Mouse (Mus musculus) stomach, embryonic 16.5 days (tissue): ENCODE results near the gene Mttp. TPM values are rescaled to one million over a fixed set of nuclear protein-coding genes. Genes with fewer than 3 reads are reported as not detected.
"Not testable (repeated sequence)": the region's sequence is repeated elsewhere in the genome, so short reads cannot be mapped to it uniquely, and the experiment has no call there.

Experiments used
- ATAC-seq: fragments of 200-750 bp; cut with Nextera tagmentation; 2 replicates; pipeline ENCODE4 v1.8.0; 2017; ENCODE audit warnings: moderate number of reproducible peaks, moderate TSS enrichment; ENCODE audit not compliant: insufficient read depth, low FRiP score
- H3K27ac ChIP-seq: fragments of 300-500 bp; sonication (generic); 2 replicates; pipeline ENCODE4 v1.5.1; 2014; ENCODE audit warnings: low read length
- H3K27me3 ChIP-seq: fragments of 300-500 bp; sonication (generic); 2 replicates; pipeline ENCODE4 v1.6.1; 2014; ENCODE audit warnings: low read length, control low read depth, mixed read lengths; ENCODE audit not compliant: control insufficient read depth, insufficient read depth
- H3K36me3 ChIP-seq: fragments of 300-500 bp; sonication (generic); 2 replicates; pipeline ENCODE4 v1.6.1; 2014; ENCODE audit warnings: low read length; ENCODE audit not compliant: control insufficient read depth, insufficient read depth
- H3K4me1 ChIP-seq: fragments of 300-500 bp; sonication (generic); 2 replicates; pipeline ENCODE4 v1.6.1; 2014; ENCODE audit warnings: low read length, control low read depth, mixed read lengths; ENCODE audit not compliant: control insufficient read depth, insufficient read depth
- H3K4me2 ChIP-seq: fragments of 300-500 bp; sonication (generic); 2 replicates; pipeline ENCODE4 v1.6.1; 2014; ENCODE audit warnings: low read depth, low read length, mixed read lengths
- H3K4me3 ChIP-seq: fragments of 300-500 bp; sonication (generic); replicated peaks from 2 replicates; pipeline ENCODE4 v1.5.1; 2014; ENCODE audit warnings: mild to moderate bottlenecking, low read length
- H3K9ac ChIP-seq: fragments of 300-500 bp; sonication (generic); 2 replicates; pipeline ENCODE4 v1.6.1; 2014; ENCODE audit warnings: low read length
- H3K9me3 ChIP-seq: fragments of 300-500 bp; sonication (generic); replicated peaks from 2 replicates; pipeline ENCODE4 v1.6.1; 2016; ENCODE audit warnings: low read length, control low read depth; ENCODE audit not compliant: control insufficient read depth
- WGBS: fragments of 180-500 bp; shearing (Covaris S2); extraction: QIAGEN DNeasy Blood & Tissue Kit; methylation state at CpG from one replicate; pipeline ENCODE4 v1.1.7; 2014; 5-methylcytosine and 5-hydroxymethylcytosine counted together
- polyA plus RNA-seq: library from polyadenylated mRNA; unstranded; fragments of >200 nt; fragmentation: Nextera tagmentation; extraction: Ambion mirVana; gene quantifications from 2 replicates; pipeline ENCODE4 v1.2.1, GENCODE M21; 2015

Gene Mttp
- polyA plus RNA-seq, 1 experiment from 2014 or later = 63.7 TPM

DNA sequence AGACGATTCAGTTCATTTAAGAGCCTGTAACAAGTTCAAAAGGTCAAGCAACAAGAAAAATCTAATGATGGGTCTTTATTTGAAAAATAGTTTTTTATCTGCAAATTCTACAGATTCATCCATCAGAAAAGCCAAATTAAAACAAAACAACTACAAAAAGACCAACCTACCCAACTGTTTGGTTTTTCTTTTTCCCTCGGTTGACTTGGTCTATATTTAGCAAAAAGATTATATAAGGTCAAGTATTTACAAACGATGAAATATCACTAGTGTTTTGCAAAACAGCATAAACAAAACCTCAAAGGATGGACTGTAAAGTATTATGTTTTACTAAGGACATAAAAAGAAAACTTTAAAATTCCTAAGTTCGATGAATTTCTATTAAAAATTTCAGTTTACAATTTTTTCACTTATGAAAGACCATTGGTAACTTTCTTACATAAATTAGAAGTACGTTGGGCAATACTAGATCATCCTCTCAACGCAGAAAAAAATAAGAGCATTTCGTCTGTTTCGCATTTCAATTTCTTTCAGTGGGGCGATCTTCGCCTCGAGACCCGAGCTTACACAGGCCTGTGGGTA is 1.9 kb downstream of the Mttp start:
- peaks cover 3% of the 10 kb centered on the region; the same call in 1 of the 2 replicates for H3K4me1 ChIP-seq
- peak overlapping the region; percentile 49 for H3K4me2 ChIP-seq
- peak overlapping the region; percentile 74 for H3K4me3 ChIP-seq
- no peaks in the 10 kb centered on the region for H3K9me3 ChIP-seq
- H3K36me3 ChIP-seq = no peaks in the 10 kb centered on the region
- H3K27me3 ChIP-seq = no peaks in the 10 kb centered on the region
- ATAC-seq = no peak
- H3K27ac ChIP-seq = peak overlapping the region; percentile 100
- WGBS = 4% methylated on average over 12 of the region's 12 CpGs
- peak overlapping the region; percentile 84 for H3K9ac ChIP-seq

- no peaks in the 10 kb centered on the region for H3K9me3 ChIP-seq
- peaks cover 3% of the 10 kb centered on the region; the same call in 1 of the 2 replicates for H3K4me1 ChIP-seq
- H3K36me3 ChIP-seq = no peaks in the 10 kb centered on the region
- no peak for ATAC-seq
- 0 out of 2 replicates have a peak overlapping the region, but pooled peaks have one; percentile 21 for H3K4me3 ChIP-seq
- peak overlapping the region; percentile 34; the same call in 1 of the 2 replicates for H3K27ac ChIP-seq
- peak overlapping the region; percentile 44 for H3K4me2 ChIP-seq
- 58% methylated on average over 4 of the region's 4 CpGs for WGBS
- no peaks in the 10 kb centered on the region for H3K27me3 ChIP-seq
- peak overlapping the region; percentile 46; the same call in 1 of the 2 replicates for H3K9ac ChIP-seq
These were observed 2.6 kb downstream of the Mttp start for GRCm38 (mm10) chr3:138142052-138142732.

- Histone ChIP-seq H3K9ac (no peak overlapping the region), H3K4me1 (peaks cover 3% of the 10 kb centered on the region; the same call in 1 of the 2 replicates), H3K27ac (no peak overlapping the region), H3K9me3 (no peaks in the 10 kb centered on the region), H3K4me3 (no peak overlapping the region), H3K4me2 (no peak overlapping the region), H3K36me3 (no peaks in the 10 kb centered on the region), H3K27me3 (no peaks in the 10 kb centered on the region)
- WGBS = 84% methylated on average over 6 of the region's 6 CpGs
- no peak for ATAC-seq
These were observed 5.1 kb downstream of the Mttp start for GRCm38 (mm10) chr3:138139663-138140062.

DNA sequence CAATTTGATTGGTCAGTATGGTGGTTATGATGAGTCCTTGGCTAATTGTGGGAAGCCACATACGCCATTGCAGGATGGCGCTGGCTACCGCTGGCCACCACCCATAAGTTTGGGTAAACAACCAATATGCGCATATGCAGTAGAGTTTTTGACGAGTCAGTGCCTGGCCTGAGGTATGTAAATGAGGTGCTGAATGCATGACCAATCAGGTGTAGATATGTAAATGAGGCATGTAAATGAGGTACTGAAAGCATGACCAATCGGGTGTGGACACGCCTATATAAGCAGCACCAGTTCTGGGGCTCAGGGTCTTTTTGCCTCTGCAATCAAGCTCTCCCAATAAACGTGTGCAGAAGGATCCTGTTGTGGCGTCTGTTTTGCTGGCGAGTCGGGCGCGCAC is 6.6 kb downstream of the Mttp start:
- 95% methylated on average over 13 of the region's 13 CpGs for WGBS
- not testable (repeated sequence) for H3K4me2 ChIP-seq, H3K27ac ChIP-seq, H3K9ac ChIP-seq, H3K9me3 ChIP-seq, ATAC-seq, H3K4me3 ChIP-seq, H3K27me3 ChIP-seq, H3K36me3 ChIP-seq, H3K4me1 ChIP-seq

DNA sequence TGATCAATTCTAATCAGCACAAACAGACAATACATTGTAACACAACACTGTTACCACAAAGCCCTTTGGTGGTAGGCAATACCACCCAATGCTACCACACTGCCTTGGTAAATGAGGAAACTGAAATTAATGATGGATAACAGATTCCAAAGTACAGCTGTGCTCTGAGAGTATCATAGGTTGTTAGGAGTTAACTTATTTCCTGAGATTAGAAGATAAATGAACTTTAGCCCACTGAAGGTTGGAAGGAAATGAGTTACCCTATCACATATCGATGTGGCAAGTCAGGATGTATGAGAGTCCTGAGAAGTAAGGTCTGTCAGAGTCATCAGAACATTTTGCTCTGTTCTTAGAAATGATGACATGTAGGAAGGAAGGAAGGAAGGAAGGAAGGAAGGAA is 10.2 kb downstream of the Mttp start:
- Histone ChIP-seq H3K36me3 (no peaks in the 10 kb centered on the region), H3K4me1 (no peaks in the 10 kb centered on the region), H3K9me3 (no peaks in the 10 kb centered on the region), H3K27ac (no peak overlapping the region), H3K4me2 (no peak overlapping the region), H3K9ac (no peak overlapping the region), H3K27me3 (no peaks in the 10 kb centered on the region), H3K4me3 (no peak overlapping the region)
- no peak for ATAC-seq
- 67% methylated on average over 1 of the region's 1 CpGs for WGBS

GRCm38 (mm10) chr3:138133916-138134315 is 10.9 kb downstream of the Mttp start:
- H3K9ac ChIP-seq = no peak overlapping the region
- no peaks in the 10 kb centered on the region for H3K36me3 ChIP-seq
- 81% methylated on average over 11 of the region's 11 CpGs for WGBS
- no peak overlapping the region for H3K4me2 ChIP-seq
- no peaks in the 10 kb centered on the region for H3K9me3 ChIP-seq
- H3K27ac ChIP-seq = no peak overlapping the region
- no peak for ATAC-seq
- H3K4me3 ChIP-seq = no peak overlapping the region
- H3K27me3 ChIP-seq = no peaks in the 10 kb centered on the region
- H3K4me1 ChIP-seq = no peaks in the 10 kb centered on the region

DNA sequence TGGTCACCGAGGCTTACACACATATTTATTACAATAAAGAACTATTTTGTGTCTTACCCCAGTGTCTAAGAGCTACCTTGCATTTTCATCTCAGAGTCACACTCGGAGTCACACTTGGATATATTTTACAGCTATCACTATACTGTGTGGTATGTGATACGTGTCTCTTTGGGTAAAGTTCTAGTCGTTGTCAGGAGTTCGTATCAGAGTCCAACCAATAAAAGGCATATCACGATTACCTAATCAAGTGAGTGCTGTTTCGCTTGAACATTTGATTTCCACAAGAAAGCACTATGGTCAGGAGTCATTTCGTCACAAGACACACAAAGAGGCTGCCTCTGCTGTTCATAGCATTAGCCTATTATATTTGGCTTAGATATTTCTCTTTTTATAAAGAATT is 11.3 kb downstream of the Mttp start:
- no peak overlapping the region for H3K4me3 ChIP-seq
- WGBS = 90% methylated on average over 8 of the region's 8 CpGs
- no peak overlapping the region for H3K9ac ChIP-seq
- H3K4me1 ChIP-seq = no peaks in the 10 kb centered on the region
- no peaks in the 10 kb centered on the region for H3K36me3 ChIP-seq
- H3K27ac ChIP-seq = no peak overlapping the region
- no peaks in the 10 kb centered on the region for H3K9me3 ChIP-seq
- H3K27me3 ChIP-seq = no peaks in the 10 kb centered on the region
- ATAC-seq = 0 out of 2 replicates have a peak, but pooled peaks have one; percentile 29
- no peak overlapping the region for H3K4me2 ChIP-seq

GRCm38 (mm10) chr3:138131168-138131567 is 13.6 kb downstream of the Mttp start:
- no peak overlapping the region for H3K4me3 ChIP-seq
- H3K27me3 ChIP-seq = no peaks in the 10 kb centered on the region
- WGBS = 41% methylated on average over 9 of the region's 9 CpGs
- H3K36me3 ChIP-seq = no peaks in the 10 kb centered on the region
- H3K4me2 ChIP-seq = no peak overlapping the region
- no peak overlapping the region for H3K27ac ChIP-seq
- no peaks in the 10 kb centered on the region for H3K4me1 ChIP-seq
- H3K9me3 ChIP-seq = no peaks in the 10 kb centered on the region
- no peak overlapping the region for H3K9ac ChIP-seq
- 0 out of 2 replicates have a peak, but pooled peaks have one; percentile 60 for ATAC-seq

- H3K9ac ChIP-seq = no peak overlapping the region
- no peaks in the 10 kb centered on the region for H3K27me3 ChIP-seq
- H3K4me2 ChIP-seq = no peak overlapping the region
- no peaks in the 10 kb centered on the region for H3K9me3 ChIP-seq
- 76% methylated on average over 1 of the region's 1 CpGs for WGBS
- no peaks in the 10 kb centered on the region for H3K4me1 ChIP-seq
- no peak for ATAC-seq
- no peak overlapping the region for H3K27ac ChIP-seq
- no peak overlapping the region for H3K4me3 ChIP-seq
- no peaks in the 10 kb centered on the region for H3K36me3 ChIP-seq
These were observed 14.1 kb downstream of the Mttp start for GRCm38 (mm10) chr3:138130692-138131091.
